Mouse (Mus musculus): ENCODE data around the gene Olfr262.

DNA sequence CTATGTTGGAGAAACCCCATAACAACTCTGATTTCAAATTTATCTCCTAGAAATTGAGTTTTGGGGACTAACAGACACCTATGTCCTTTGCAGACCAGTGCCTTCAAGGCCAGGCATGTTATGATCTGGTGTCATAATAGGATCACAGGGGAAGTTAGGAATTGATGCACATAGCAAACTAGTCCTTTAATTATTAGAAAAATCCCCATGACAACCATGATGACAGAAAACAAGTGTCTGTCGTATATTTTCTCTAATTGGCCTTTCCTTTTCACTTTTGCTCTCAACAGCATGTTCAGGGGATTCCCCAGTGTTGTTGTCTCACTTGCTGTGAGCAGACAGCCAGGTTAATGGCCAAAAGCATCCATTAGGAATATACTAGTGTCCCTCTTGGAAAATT is 19.3 kb upstream of the Olfr262 start, which contains the start of gene Olfr235:
- no peak for TF ChIP-seq CTCF (IDR thresholded peaks at IDR 0.05; ENCODE audit: low read depth)
- TF ChIP-seq EP300 (IDR thresholded peaks at IDR 0.05; ENCODE audit: low read depth), result no peak

Data from heart, postnatal 0 days (tissue).